Mouse (Mus musculus) activated CD4-positive, CD25-positive, alpha-beta regulatory T cell (primary cell): ENCODE data around the gene 4930432M17Rik. TPM values are rescaled to one million over a fixed set of nuclear protein-coding genes. Genes with fewer than 3 reads are reported as not detected.

Experiments used
- polyA plus RNA-seq, 2 experiments: library from polyadenylated mRNA; unstranded; fragments of 100-300 nt; shearing (Covaris generic); gene quantifications; one replicate each; pipeline ENCODE4 v1.2.1; 2017

The 4930432M17Rik gene
- not detected for polyA plus RNA-seq

DNA sequence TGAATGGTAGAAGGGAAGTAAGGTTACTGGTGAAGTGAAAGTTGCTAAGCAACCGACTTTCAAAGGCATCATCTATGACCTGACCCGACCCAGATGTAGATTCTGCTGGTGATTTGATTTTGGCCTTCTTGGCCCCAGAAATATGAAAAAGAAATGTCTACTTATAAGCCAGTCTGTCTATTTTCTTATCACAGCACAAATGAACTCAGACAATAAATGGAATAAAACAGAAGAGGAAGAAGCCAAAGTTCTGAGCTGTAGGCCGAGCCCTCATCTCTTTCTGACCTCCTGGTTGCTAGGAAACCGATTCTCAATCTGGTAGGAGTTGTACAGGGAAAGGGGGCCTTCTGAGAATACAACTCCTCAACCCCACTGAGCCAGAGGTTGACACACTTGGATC, at the start of gene 4930432M17Rik:
4930432M17Rik (plus strand) TSS at position 301 of the 400 bp plus-strand sequence.

DNA sequence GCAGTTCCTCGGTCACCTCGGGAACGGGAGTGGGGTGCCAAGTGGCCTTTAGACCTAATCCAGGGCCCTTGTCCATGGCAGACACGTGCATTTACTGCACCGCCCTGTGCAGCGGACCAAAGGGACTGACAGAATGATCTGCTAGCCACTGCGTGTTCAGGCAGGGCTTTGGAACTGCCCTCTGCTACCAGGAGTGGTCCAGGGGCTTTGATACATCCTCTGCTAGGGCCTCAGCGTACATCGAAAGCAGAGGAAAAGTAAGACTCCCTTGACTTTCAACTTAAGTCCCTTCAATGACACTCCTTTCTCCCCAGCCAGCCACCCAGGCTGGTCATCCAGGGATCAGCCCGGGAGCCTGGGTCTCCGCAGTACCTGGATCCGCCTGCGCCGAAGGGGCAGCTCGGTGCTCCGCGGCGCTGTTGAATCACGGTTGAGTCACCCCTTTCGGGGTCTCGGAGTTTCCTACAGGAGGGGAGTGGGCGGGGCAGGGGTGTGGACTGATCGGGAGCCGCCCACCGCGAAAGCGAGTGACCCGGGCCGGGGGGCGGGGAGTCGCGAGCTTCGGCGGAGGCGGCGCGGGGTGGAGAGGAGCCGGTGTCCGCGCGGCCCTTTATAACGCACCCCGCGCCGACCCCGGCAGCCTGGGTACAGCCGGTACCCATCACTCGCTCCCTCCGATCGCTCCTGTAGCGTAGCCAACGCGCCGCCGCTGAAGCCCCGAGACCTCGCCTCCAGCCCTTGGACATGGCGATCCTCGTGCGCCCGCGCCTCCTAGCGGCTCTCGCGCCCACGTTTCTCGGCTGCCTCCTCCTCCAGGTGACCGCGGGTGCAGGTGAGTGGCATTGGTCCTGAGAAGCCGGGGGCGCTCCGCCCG, 52.6 kb downstream of the 4930432M17Rik start, which contains the start of gene F3:
F3 (plus strand) TSS at position 567 of the 874 bp plus-strand sequence.

Other genes with a start within 250 kb of the 4930432M17Rik start
- gene Cnn3, start 244.3 kb upstream of the 4930432M17Rik start, polyA plus RNA-seq, result 10 to 100 TPM in 1 of 2 experiments, 1 to 10 TPM in 1; 7.6 to 29.8 TPM
- under 1 TPM in 1 of 2 experiments, not detected in 1; 0.16 TPM for gene Slc44a3, start 138.4 kb upstream of the 4930432M17Rik start, polyA plus RNA-seq
- not detected for gene F3, start 52.8 kb downstream of the 4930432M17Rik start, polyA plus RNA-seq
- gene Abcd3, start 144.5 kb downstream of the 4930432M17Rik start, polyA plus RNA-seq, result 10 to 100 TPM in 1 of 2 experiments, 1 to 10 TPM in 1; 9.1 to 18.4 TPM